Mouse (Mus musculus): ENCODE data around the gene Il2rb. TPM values are rescaled to one million over a fixed set of nuclear protein-coding genes. Genes with fewer than 3 reads are reported as not detected.

Gene Il2rb
- total RNA-seq, 2 experiments from 2014 or later = 0.07 to 0.20 TPM

- DNase-seq = no peak
- intact Hi-C loops (cut with DNase I) = no loop called here
Observed at GRCm38 (mm10) chr15:78524163-78524562, 29.1 kb upstream of the Il2rb start.

- intact Hi-C loops (cut with DNase I) = no loop called here
Observed at GRCm38 (mm10) chr15:78521892-78522291, 26.8 kb upstream of the Il2rb start.

DNA sequence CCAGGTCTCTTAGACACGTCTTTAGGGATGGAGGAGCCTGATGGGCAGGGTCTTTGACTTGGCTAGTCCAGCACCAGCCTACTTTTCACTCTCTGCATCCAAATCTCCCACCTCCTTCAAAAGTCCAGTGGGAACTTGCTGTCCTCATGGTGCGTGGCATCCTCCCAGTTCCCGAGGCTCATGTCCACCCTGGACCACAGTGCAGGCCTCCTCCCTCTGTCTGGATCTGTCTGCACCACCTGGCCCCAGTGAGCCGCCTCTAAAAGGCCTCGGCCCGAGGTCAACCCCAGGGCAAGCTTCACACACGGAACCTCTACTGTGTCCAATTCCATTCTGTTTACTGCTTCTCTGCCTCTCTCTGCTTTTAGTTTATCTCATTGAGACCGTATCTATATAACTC, 26.3 kb upstream of the Il2rb start:
- intact Hi-C loops (cut with DNase I) = no loop called here
- DNase-seq = peak; percentile 25 to 29

More at GRCm38 (mm10) chr15:78521892-78522291, 26.8 kb upstream of the Il2rb start:
- no peak for DNase-seq

DNA sequence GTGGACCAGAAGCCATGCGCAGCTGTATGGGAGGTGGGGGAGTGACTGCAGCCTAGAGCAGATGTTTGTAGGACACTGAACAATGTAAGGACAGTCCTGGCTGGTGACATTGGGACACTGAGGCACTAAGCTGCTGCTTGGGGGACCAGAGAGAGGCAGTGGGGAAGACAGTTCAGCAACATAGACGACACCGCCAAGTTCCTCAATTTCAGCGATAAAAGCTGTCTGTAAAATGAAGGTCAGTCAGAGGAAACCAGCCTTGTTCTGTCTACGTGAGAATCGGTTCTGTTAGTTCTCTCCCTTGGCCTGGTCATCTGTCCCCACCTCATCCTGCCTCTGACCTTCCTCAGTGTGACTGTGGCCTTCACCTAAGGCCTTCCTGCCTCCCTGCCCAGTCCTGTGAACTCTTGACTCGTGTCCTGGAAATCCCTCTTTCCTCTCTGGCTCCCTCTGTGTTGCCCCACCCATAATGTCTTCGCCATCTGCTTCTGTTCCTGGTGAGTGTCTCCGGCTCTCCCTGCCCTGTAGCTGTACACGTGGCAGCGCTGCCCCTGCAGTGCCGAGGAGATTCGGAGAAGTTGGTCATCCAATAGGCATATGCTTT, 25.1 kb upstream of the Il2rb start:
- intact Hi-C loops (cut with DNase I) = no loop called here
- DNase-seq = peak; percentile 58 to 70

DNA sequence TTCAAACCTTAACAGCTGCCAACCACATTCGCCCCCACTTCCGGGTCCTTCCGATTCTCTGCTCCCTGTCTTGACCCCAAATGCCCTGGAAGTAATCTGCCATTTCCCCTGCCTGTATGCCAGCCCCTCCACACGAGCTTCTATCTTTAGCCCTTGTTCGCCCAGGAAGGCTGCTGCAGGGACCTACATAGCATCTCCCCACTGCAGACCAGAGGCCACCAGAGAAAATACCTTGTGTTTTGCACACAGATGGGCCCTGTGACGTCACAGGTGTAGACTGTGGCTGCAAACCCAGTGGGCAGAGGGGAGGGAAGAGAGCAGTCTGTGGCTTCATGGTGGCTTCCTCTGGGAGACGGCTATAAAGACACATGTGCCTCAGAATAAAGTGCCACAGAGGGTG, 23.1 kb upstream of the Il2rb start:
- no peak for DNase-seq
- intact Hi-C loops (cut with DNase I) = no loop called here

DNA sequence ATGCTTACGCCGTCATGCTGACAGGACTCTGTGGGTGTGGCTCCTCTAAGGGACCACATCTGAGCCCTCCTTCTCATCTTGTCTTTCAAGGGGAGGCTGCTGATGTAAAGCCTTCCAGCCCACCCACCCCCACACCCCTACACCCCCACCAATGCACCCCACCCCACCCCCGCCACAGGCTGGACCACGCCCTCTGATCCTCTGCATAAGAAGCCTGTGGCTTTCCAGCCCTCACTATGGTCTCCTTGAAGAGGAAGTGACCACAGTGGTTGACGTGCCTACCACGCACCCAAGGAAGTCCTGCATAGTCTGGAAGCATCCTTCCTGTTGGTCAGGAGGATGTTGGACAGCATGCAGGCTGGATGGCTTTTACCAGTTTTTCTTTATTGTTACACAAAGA, 20.7 kb upstream of the Il2rb start:
- intact Hi-C loops (cut with DNase I) = no loop called here
- no peak for DNase-seq

DNA sequence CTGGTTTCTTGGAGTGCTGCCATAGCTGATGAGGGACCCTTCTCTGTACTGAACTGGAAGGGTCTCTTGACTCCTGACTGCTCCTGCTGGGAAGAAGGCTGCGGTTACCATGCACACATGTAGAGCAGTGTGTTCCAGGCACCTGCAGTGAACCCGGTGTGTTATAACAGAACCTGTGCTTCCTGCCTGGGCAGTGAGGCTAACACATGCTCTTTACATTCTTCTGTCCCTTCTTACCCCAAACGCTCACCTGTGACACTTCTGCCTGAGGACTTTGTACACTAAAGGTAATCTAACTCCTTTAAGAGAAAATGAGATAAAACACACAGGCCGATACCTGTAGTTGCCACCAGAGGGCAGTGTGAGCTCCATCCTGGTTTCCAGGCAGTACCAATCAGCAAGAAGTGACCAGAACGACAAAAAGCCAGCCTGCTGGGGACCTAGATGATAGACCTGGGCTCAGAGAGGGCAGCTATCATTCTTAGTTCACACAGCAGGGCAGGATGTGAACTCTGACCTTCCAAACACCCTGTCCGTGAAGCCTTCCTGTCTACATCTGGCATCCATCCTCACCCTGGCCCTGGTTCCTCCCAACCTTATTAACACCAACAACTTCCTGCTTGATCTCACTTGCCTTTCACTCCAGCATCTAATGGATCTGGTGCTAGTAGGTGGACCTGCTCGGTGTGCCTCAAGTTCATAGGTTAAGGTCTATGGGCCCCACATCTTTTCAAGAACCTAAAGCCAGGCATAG, 19.5 kb upstream of the Il2rb start:
- peak; percentile 80 to 86 for DNase-seq
- intact Hi-C loops (cut with DNase I) = loop anchor here (1.0 kb wide), 2 partner anchors 18 to 68 kb away; no protein-coding TSS in a partner anchor

DNA sequence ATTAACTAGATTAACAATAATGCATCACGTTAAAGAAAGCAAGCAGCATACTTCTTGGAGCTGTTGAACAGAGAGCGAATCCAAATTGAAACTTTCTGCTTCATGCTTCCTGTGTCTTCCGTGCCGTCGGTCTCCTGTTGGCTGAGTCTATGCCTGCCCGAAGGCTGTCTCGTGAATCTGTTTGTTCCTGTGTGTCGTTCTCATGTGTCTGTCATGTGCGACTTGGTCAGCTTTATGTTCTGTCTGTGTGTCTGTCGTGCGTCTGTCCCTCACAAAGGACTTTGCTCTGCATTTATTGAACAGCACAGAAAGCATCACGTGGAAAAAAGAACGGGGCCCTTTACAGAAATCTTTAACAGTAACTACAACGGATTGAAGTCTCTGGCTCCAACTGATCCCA, 17.9 kb upstream of the Il2rb start:
- intact Hi-C loops (cut with DNase I) = no loop called here
- no peak for DNase-seq

- no peak for DNase-seq
- intact Hi-C loops (cut with DNase I) = loop anchor here (1.0 kb wide), 1 partner anchor 64 kb away; no protein-coding TSS in a partner anchor
Observed at GRCm38 (mm10) chr15:78511951-78512350, 16.9 kb upstream of the Il2rb start.

GRCm38 (mm10) chr15:78510736-78511135, 15.7 kb upstream of the Il2rb start:
- intact Hi-C loops (cut with DNase I) = no loop called here
- DNase-seq = no peak

DNA sequence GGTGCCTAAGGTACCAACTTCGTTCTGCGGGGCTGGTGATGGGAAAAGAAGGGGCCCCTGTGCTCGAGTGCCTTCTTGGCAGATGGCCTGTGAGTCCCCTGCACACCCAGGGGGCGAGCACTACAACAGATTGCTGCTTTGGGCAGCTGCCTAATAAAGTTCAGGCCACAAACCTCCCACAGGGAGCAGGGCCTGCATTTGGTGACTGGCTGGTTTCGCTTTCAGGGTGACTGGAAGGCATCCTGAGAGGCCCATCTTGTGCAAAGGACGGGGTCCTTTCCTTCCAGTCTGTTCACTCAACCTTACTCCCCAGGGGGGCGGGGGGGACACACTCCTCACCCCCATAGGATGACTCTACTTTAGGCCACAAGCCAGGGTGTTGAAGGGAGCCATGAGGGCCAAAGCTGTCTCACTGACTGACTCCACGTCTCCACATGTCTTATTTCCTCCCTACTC, 15.1 kb upstream of the Il2rb start:
- peak in 1 of 2 experiments; percentile 30 for DNase-seq
- intact Hi-C loops (cut with DNase I) = no loop called here

GRCm38 (mm10) chr15:78509297-78509899, 14.3 kb upstream of the Il2rb start:
- intact Hi-C loops (cut with DNase I) = no loop called here
- DNase-seq = no peak

- intact Hi-C loops (cut with DNase I) = no loop called here
- no peak for DNase-seq
Observed at GRCm38 (mm10) chr15:78508443-78508842, 13.4 kb upstream of the Il2rb start.

DNA sequence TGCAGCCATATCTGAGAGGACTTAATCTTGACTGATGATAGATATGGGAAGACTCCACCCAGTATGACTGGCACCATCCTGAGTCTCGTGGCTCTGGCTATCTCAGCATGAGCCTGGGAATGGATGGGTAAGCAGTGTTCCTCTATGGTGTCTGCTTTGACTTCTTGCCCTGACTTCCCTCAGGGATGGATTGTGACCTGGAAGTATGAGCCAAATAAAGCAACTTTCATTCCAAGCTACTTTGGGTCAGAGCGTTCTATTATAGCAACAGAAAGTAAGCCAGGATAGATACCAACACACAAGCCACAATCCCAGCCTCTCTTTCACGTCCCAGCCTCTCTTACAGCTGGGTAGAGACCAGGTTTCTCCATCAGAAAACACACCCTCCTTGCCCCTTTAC, 10.5 kb upstream of the Il2rb start:
- no peak for DNase-seq
- intact Hi-C loops (cut with DNase I) = no loop called here

DNA sequence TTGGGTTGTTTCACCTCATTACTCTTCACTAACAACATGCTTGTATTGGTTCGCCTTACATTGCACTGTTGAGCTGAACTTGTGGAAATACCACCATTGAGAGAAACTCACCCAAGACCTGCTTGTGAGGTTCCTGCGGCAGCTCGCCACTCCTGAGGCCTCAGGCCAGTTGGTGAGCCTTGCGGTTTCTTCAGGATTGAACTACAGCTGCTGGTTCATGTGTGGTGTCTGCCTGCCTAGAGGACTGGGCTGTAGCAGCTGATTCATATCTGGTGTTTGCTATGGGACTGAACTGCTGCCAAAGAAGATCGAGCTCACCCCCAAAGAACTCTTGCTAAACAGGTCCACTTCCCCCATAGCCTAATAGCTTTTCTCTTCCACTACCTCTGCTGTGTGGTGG, 9.7 kb upstream of the Il2rb start:
- intact Hi-C loops (cut with DNase I) = no loop called here
- DNase-seq = no peak

- no peak for DNase-seq
- intact Hi-C loops (cut with DNase I) = no loop called here
Observed at GRCm38 (mm10) chr15:78504013-78504412, 8.9 kb upstream of the Il2rb start.

DNA sequence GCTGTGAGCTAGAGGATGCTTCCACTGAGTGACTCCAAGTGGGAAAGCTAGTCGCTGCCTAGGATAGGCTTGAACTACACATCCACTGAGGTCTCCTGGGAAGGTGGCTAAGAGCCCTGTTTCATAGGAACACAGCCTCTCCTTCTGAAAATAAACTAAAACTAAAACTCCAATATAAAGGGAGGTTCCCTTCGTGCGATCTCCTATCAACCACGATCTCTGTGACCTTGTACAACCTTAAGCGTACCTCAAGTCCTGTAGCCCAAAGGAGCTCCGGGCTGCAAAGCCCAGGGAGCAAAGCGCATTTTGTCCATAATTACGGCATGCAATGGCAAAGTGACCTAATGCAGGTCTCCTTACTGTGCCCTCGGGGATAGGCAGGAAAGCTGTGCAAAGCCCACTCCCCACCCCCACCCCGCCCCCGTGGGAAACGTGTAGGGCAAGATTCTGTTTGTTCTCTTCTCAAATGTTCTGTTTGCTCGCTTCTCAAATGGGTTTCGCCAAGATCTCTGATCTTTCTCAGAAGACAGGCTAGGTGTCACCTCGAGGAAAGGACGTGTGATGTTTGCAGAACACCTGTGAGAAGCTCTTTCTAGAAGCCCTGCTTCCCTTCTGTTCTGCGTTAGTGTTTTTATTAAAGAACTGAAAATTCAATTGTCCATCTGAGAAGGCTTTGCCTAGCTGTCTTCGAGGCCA, 7.5 kb upstream of the Il2rb start:
- DNase-seq = no peak
- intact Hi-C loops (cut with DNase I) = no loop called here

- intact Hi-C loops (cut with DNase I) = no loop called here
- DNase-seq = no peak
Observed at GRCm38 (mm10) chr15:78493401-78494010, 1.6 kb downstream of the Il2rb start.

DNA sequence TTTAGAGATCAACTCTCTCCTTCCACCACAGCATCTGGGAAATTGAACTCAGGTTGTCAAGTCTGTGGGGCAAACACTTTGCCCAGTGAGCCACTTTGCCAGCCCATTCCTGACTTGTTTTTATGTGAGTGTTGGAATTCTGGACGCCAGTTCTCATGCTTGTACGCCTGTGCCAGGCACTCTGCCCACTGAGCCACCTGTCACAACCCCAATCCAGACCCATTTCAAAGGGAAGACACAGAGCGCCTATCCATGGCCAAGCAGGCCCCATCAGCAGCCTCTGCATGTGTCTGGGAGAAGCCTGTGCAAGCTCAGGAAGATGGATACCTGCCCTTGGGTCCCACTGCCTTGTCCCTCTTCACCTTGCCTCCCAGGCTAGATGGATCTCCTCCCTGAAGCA, 3.8 kb downstream of the Il2rb start:
- intact Hi-C loops (cut with DNase I) = no loop called here
- DNase-seq = no peak

DNA sequence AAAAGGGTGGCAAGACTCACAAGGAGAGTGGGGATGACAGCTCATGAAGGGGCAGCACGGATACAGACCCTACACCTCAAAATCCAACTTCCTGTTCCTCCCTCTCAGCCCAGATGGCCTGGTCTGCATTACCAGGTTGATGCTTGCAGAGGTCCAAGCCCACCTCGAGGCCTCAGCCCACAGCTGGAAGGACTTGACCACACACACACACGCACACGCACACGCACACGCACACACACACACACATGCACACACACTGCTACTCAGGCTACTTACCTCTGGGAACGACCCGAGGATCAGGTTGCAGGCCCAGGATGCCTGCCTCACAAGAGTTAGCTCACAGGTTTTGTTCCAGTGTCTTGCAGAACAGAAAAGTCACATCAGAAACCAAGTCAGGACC, 5.2 kb downstream of the Il2rb start:
- intact Hi-C loops (cut with DNase I) = no loop called here

DNA sequence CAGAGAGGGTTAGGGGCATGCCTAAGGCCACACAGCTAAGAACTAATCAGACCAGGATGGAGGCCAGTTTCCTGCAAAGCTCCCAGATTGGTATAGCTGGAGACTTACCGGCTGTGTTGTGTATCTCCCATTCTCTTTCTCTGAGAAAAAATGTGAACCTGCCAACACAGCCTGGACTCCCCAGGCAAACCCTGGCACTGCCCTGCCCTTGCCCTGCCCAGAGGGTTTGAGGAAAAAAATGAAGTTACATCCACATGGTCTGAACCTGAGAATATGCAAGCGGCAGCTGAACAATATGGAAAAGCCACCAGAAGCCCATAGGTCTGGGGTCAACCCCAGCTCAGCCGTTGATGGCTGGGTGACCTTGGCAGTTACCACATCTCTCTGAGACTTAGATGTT, 5.8 kb downstream of the Il2rb start:
- intact Hi-C loops (cut with DNase I) = no loop called here
- no peak for DNase-seq

More for the DNA sequence above, 5.2 kb downstream of the Il2rb start:
- no peak for DNase-seq

Data from heart, postnatal 14 days (tissue).